Mouse (Mus musculus) heart, postnatal 0 days (tissue): Measurements from ENCODE around the gene Peli2.

Source experiments
- CTCF ChIP-seq: IDR thresholded peaks from 2 replicates; pipeline ENCODE4 v1.5.1; 2016; ENCODE audit warnings: antibody characterized with exemption, control low read depth, low read depth
- EP300 ChIP-seq: IDR thresholded peaks from 2 replicates; pipeline ENCODE4 v1.6.1; 2016; ENCODE audit warnings: antibody characterized with exemption, low read depth

DNA sequence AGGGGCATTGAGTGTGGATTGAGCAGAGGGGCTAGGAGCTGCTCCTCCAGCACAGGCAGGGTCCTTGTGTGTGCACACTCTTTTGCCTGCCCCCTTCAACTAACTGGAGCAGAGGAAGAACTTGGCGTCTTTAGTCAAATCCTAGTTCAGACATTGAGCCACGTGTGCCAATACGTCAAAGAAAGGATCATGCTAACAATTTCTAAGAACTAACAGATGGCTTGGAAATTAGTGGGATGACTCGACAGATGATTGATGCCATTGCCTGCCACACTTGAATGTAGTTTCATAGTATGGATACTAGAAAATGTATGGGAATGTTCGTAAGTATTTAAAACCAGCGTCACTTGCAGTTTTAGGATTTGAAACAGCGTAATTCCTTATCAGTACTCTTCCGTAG lies 54.5 kb downstream of the Peli2 start:
- no peak for TF ChIP-seq EP300
- no peak for TF ChIP-seq CTCF
